In genomic region chr13:76056896-76057266, GRCm38 (mm10) we compare ENCODE assay signal across 9 mouse cellular contexts. TPM values are rescaled to one million over a fixed set of nuclear protein-coding genes. Genes with fewer than 3 reads are reported as not detected.
A peak's percentile ranks its signal among the peaks of the same experiment; 100 is the strongest.
DNase-seq lines count a peak whose midpoint lies in the region; ATAC-seq and TF ChIP-seq lines count a peak whose summit lies in the region.
"Had no signal": no experiment of that assay in that cellular context is flagged by ENCODE, and none has a peak within 500 bp of the region (broad histone marks: within the 10 kb centered on the region; RNA-seq: fewer than 3 reads in every experiment).

TSS of gene Gpr150 (minus strand) at chr13:76056996.

- 18% methylated on average over 10 of the region's 10 CpGs for WGBS in heart, embryonic 14.5 days
- WGBS in hindbrain, embryonic 10.5 days = 16% methylated on average over 10 of the region's 10 CpGs
- WGBS in midbrain, embryonic 10.5 days = 10% methylated on average over 10 of the region's 10 CpGs

- peak within 1 kb of the TSS; percentile 57 for H3K9ac ChIP-seq in heart, embryonic 14.5 days (ENCODE audit: low read length)

- peaks cover 5 to 14% of the 10 kb centered on the region in 2 experiments; a peak in 3 of 4 replicates for H3K4me1 ChIP-seq in heart, embryonic 14.5 days (ENCODE audit: control insufficient read depth in 2 of 2, insufficient read depth in 2 of 2, low read length in 2 of 2)
- H3K4me1 ChIP-seq in G1E (ENCODE audit: insufficient read depth, low read depth, low read length) = peaks cover 12% of the 10 kb centered on the region
- peaks cover 18% of the 10 kb centered on the region for H3K4me1 ChIP-seq in hindbrain, embryonic 10.5 days (replicated peaks)
- H3K4me1 ChIP-seq in midbrain, embryonic 10.5 days = peaks cover 19% of the 10 kb centered on the region

- no peak for TF ChIP-seq CTCF in G1E (IDR thresholded peaks at IDR 0.05; ENCODE audit: low read depth, low read length)

- intact Hi-C loops in heart, postnatal 25 days (cut with DNase I) = loop anchor here (5.0 kb wide), 1 partner anchor 75 kb away; no protein-coding TSS in a partner anchor

- no peak for DNase-seq in heart, postnatal 25 days (ENCODE audit: low spot score)
- DNase-seq in G1E (ENCODE audit: low spot score) (no peak), adipocyte (ENCODE audit: low spot score) (no peak)
- DNase-seq in hindbrain, embryonic 10.5 days (ENCODE audit: low spot score) = no peak
- DNase-seq in midbrain, embryonic 10.5 days (ENCODE audit: low spot score) = no peak
- no peak for DNase-seq in adrenal gland, postnatal 14 days
- DNase-seq in adrenal gland, postnatal 36 days = no peak

- H3K27me3 ChIP-seq in heart, embryonic 14.5 days (ENCODE audit: control insufficient read depth, insufficient read depth, low read length) = peaks cover 47% of the 10 kb centered on the region
- H3K27me3 ChIP-seq in G1E (ENCODE audit: insufficient read depth, low read length) = peaks cover 12% of the 10 kb centered on the region
- peaks cover 62% of the 10 kb centered on the region for H3K27me3 ChIP-seq in hindbrain, embryonic 10.5 days (ENCODE audit: insufficient read depth, poor library complexity, severe bottlenecking)
- peaks cover 60% of the 10 kb centered on the region for H3K27me3 ChIP-seq in midbrain, embryonic 10.5 days (ENCODE audit: low read depth, poor library complexity, severe bottlenecking)

- no peak for ATAC-seq in heart, embryonic 14.5 days (ENCODE audit: insufficient number of reproducible peaks, insufficient read depth, low FRiP score, low read depth)
- ATAC-seq in G1E (ENCODE audit: extremely low read depth, insufficient number of reproducible peaks, low FRiP score, poor library complexity, severe bottlenecking) = no peak

- peak within 1 kb of the TSS; percentile 98 for H3K4me2 ChIP-seq in heart, embryonic 14.5 days (ENCODE audit: low read length)

- H3K36me3 ChIP-seq in heart, embryonic 14.5 days (ENCODE audit: control insufficient read depth, insufficient read depth, low read length) = no peaks in the 10 kb centered on the region
- H3K36me3 ChIP-seq in G1E (replicated peaks) = peaks cover under 1% of the 10 kb centered on the region
- H3K36me3 ChIP-seq in hindbrain, embryonic 10.5 days = no peaks in the 10 kb centered on the region
- no peaks in the 10 kb centered on the region for H3K36me3 ChIP-seq in midbrain, embryonic 10.5 days

- peak within 1 kb of the TSS; percentile 39 to 54 for H3K4me3 ChIP-seq in heart, embryonic 14.5 days (ENCODE audit: control insufficient read depth in 1 of 2, insufficient read depth in 1 of 2, low read depth in 1 of 2, low read length in 2 of 2)
- H3K4me3 ChIP-seq in G1E (ENCODE audit: low read depth, low read length) = peak within 1 kb of the TSS; percentile 72
- H3K4me3 ChIP-seq in hindbrain, embryonic 10.5 days = peak within 1 kb of the TSS; percentile 63
- peak within 1 kb of the TSS; percentile 66 for H3K4me3 ChIP-seq in midbrain, embryonic 10.5 days

- H3K27ac ChIP-seq in heart, embryonic 14.5 days (replicated peaks in 1 of 2; ENCODE audit: control insufficient read depth in 1 of 2, insufficient read depth in 1 of 2, low read depth in 2 of 2, low read length in 2 of 2) = no peak within 1 kb of the TSS
- peak within 1 kb of the TSS; percentile 76 for H3K27ac ChIP-seq in hindbrain, embryonic 10.5 days
- H3K27ac ChIP-seq in midbrain, embryonic 10.5 days (replicated peaks) = peak within 1 kb of the TSS; percentile 63

- 0 out of 2 replicates have a peak, but pooled peaks cover 7% of the 10 kb centered on the region for H3K9me3 ChIP-seq in heart, embryonic 14.5 days (ENCODE audit: control insufficient read depth, low read length)
- peaks cover 10% of the 10 kb centered on the region for H3K9me3 ChIP-seq in G1E (replicated peaks)
- H3K9me3 ChIP-seq in hindbrain, embryonic 10.5 days = no peaks in the 10 kb centered on the region
- H3K9me3 ChIP-seq in midbrain, embryonic 10.5 days (replicated peaks) = no peaks in the 10 kb centered on the region

RNA-seq across cellular contexts. Expression of gene Gpr150, which starts in this region (rescaled TPM):
- polyA plus RNA-seq in heart, embryonic 14.5 days (2014; fragmentation: Nextera tagmentation; extraction: Ambion mirVana) = not detected in 2 replicates
- total RNA-seq in heart, postnatal 25 days (2021) = not detected
- total RNA-seq in G1E (2014; fragmentation: Nextera tagmentation) = not detected in 2 replicates
- 0.05 TPM in 1 of 2 replicates, not detected in the other for total RNA-seq in G1E (2017)
- polyA plus RNA-seq in G1E (2012) = not detected in 2 replicates
- 0.39 and 0.50 TPM in 2 replicates for polyA plus RNA-seq in hindbrain, embryonic 10.5 days (2016; fragmentation: Nextera tagmentation; extraction: Ambion mirVana)
- polyA plus RNA-seq in midbrain, embryonic 10.5 days (2016; fragmentation: Nextera tagmentation; extraction: Ambion mirVana) = 0.55 and 0.60 TPM in 2 replicates
- total RNA-seq in adrenal gland, postnatal 14 days (2021) = not detected in 2 replicates
- not detected for total RNA-seq in adrenal gland, postnatal 36 days (2021)
- total RNA-seq: MEL had no signal

Comparison
In these comparisons a context has a peak if more than half of its experiments do, and no peak if none do; other contexts are left out.
1. H3K27ac ChIP-seq: peak in hindbrain, embryonic 10.5 days (single experiment) and midbrain, embryonic 10.5 days (single experiment); none in heart, embryonic 14.5 days (0 of 2).
2. Peak in every context shown above with its lines, with median percentiles within 50 percentile points of each other: H3K4me3 ChIP-seq.